Mouse (Mus musculus) heart, embryonic 10.5 days (tissue): ENCODE results near the gene Wbp2. TPM values are rescaled to one million over a fixed set of nuclear protein-coding genes. Genes with fewer than 3 reads are reported as not detected.

Source experiments
- DNase-seq: peaks from one replicate; pipeline ENCODE4 v3.0.0-alpha.2; 2017; ENCODE audit warnings: low spot score
- H3K27ac ChIP-seq: fragments of 300-500 bp; sonication (generic); 2 replicates; pipeline ENCODE4 v1.5.1; 2016; ENCODE audit warnings: mild to moderate bottlenecking
- H3K27me3 ChIP-seq: fragments of 300-500 bp; sonication (generic); 2 replicates; pipeline ENCODE4 v1.6.1; 2016; ENCODE audit warnings: mild to moderate bottlenecking; ENCODE audit not compliant: poor library complexity, insufficient read depth, severe bottlenecking
- H3K36me3 ChIP-seq: fragments of 300-500 bp; sonication (generic); 2 replicates; pipeline ENCODE4 v1.6.1; 2016; ENCODE audit warnings: mild to moderate bottlenecking, moderate library complexity
- H3K4me1 ChIP-seq: fragments of 300-500 bp; sonication (generic); 2 replicates; pipeline ENCODE4 v1.6.1; 2016; ENCODE audit warnings: mild to moderate bottlenecking
- H3K4me3 ChIP-seq: fragments of 300-500 bp; sonication (generic); 2 replicates; pipeline ENCODE4 v1.5.1; 2016; ENCODE audit warnings: mild to moderate bottlenecking, moderate library complexity
- H3K9me3 ChIP-seq: fragments of 300-500 bp; sonication (generic); 2 replicates; pipeline ENCODE4 v1.6.1; 2016; ENCODE audit warnings: mild to moderate bottlenecking, moderate library complexity
- WGBS: fragments of 180-500 bp; shearing (Covaris S2); methylation state at CpG from one replicate; pipeline ENCODE4 v1.1.7; 2016; 5-methylcytosine and 5-hydroxymethylcytosine counted together
- polyA plus RNA-seq: library from polyadenylated mRNA; unstranded; fragments of >200 nt; fragmentation: Nextera tagmentation; extraction: Ambion mirVana; gene quantifications from 2 replicates; pipeline ENCODE4 v1.2.1, GENCODE M21; 2016

Wbp2 gene
- polyA plus RNA-seq, 1 experiment from 2014 or later: 122 TPM

DNA sequence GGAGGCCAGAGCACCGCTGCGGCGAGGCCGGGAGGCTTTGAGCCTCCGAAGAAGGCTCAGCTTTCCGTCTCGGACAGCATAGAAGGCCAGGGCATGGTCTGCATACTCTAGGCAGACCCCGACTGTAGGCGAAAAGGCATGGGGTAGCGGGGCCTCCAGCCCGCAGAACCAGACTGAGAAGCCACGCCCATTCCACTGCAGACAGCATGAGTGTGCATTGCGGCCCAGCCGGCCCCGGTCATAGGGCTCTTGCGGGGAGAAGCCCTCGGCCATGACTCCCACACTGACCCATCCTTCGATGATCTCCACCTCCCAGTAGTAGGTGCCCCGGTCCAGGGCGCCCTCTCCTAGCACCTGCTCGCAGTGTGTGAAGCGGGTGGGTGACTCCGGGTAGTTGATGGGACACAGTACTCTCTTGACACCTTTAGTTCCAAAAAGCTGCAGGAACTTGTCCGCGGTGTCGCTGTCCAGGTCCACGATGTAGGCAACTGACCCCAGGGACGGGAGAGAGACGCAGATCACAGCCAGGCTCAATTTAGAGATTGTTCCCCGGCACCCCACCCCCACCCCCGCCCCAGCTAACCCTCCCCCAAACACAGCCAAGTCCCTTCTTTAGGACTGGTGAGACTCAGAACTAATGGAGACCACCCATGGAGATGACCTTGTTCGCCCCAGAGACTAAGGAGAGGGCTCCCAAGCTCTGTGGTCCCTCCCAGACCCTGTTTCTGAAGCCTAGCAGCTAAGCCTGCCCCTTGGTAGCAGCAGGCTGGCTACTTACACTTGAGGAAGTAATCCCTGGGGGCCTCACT is 19.6 kb upstream of the Wbp2 start:
- Histone ChIP-seq H3K9me3 (no peaks in the 10 kb centered on the region), H3K27me3 (peaks cover 56% of the 10 kb centered on the region), H3K4me1 (peaks cover 92% of the 10 kb centered on the region), H3K36me3 (peaks cover 13% of the 10 kb centered on the region; the same call in 1 of the 2 replicates), H3K27ac (peak overlapping the region; percentile 88), H3K4me3 (peak overlapping the region; percentile 73)
- 25% methylated on average over 32 of the region's 32 CpGs for WGBS
- DNase-seq: no peak

DNA sequence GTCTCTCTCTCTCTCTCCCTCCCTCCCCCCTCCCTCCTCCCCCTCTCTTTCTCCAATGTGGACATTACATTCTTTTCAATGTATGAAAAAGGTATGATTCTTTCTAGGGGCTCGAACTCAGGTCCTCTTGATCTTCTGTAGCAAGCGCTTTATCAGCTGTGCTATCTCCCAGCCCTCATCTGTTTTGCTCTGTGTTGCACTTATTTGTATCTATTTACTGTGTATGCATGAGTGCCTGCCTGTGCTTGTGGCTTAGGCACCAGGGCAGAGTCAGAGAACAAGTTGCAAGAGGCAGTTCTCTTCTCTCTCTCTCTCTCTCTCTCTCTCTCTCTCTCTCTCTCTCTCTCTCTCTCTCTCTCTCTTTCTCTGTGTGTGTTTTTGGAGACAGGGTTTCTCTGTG is 18.3 kb upstream of the Wbp2 start:
- Histone ChIP-seq H3K4me3 (no peak overlapping the region), H3K27me3 (peaks cover 43% of the 10 kb centered on the region), H3K36me3 (peaks cover 13% of the 10 kb centered on the region; the same call in 1 of the 2 replicates), H3K4me1 (peaks cover 97% of the 10 kb centered on the region), H3K9me3 (no peaks in the 10 kb centered on the region), H3K27ac (peak overlapping the region; percentile 88)
- no peak for DNase-seq
- 77% methylated on average over 2 of the region's 2 CpGs for WGBS

DNA sequence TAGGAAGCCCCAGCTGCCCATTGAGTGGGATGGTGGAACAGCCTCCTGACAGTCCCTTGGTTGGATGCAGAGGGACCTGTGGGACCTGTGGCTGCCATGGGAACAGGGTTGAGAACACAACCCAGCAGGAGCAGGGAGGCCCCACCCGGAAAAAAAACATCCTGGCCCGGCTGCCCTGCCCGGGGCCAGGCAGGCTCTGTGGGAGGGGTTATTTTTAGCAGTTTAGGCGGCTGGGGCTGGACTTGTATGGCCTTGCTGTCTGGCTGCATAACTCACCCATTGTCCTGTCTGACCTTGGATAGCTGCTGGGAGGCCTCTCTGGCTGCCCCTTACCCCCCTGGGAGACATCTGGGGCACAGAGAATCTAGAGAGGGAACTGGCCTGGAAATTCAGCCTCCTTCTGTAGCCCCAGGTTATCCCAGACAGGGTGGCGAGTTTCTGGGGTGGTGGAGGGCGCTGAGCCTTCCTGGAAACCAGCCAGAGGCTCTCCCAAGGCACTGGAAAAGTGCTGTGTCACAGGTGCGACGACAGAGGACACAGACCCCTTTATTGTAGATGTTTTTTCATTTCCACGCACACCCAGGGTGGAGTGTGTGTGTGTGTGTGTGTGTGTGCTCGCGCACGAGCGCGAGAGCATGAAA is 17.3 kb upstream of the Wbp2 start:
- H3K36me3 ChIP-seq: peaks cover 10% of the 10 kb centered on the region; the same call in 1 of the 2 replicates
- DNase-seq: peak; percentile 96
- WGBS: 35% methylated on average over 14 of the region's 14 CpGs
- H3K27ac ChIP-seq: peak overlapping the region; percentile 88
- no peaks in the 10 kb centered on the region for H3K9me3 ChIP-seq
- H3K27me3 ChIP-seq: peaks cover 34% of the 10 kb centered on the region
- peaks cover 97% of the 10 kb centered on the region for H3K4me1 ChIP-seq
- H3K4me3 ChIP-seq: peak overlapping the region; percentile 25

DNA sequence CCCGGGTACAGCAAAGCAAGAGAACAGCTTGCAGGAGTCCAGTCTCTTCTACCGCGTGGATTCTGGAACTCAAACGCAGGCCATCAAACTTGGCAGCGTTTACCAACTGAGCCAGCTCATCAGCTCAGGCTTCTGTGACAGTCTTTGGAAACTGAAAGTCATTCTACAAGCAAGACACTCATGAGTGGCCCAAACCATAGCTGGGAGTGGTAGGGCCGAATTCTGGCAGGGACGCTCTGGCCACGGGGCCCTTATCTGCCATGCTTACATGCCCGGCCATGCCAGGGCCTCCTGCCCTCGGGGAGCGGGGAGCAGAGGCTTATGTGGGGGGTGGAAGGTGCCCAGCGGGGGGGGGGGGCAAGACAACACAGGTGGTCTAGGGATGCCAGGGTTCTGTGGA is 16.8 kb upstream of the Wbp2 start:
- Histone ChIP-seq H3K9me3 (no peaks in the 10 kb centered on the region), H3K36me3 (peaks cover 10% of the 10 kb centered on the region; the same call in 1 of the 2 replicates), H3K4me1 (peaks cover 97% of the 10 kb centered on the region), H3K27ac (peak overlapping the region; percentile 88), H3K4me3 (peak overlapping the region; percentile 25), H3K27me3 (peaks cover 28% of the 10 kb centered on the region)
- 66% methylated on average over 12 of the region's 12 CpGs for WGBS
- peak; percentile 68 for DNase-seq

DNA sequence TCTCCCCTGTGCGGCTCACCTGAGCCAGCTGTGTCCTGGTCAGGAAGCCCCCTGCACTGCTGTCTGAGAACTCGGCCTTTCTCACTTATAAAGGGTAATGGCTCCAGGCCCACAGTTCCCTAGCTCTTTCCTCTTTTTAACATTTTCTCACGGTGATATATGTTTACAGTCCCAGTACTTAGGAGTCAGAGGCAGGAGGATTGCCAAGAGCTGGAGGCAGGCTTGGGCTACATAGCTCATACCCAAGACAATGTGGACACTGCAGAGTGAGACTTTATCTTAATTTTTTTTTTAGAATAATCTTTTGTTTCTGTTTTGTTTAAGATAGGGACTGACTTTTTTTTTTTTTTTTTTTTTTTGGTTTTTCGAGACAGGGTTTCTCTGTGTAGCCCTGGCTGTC is 15.7 kb upstream of the Wbp2 start:
- DNase-seq: no peak
- peaks cover 17% of the 10 kb centered on the region for H3K27me3 ChIP-seq
- peak overlapping the region; percentile 89 for H3K27ac ChIP-seq
- H3K4me1 ChIP-seq: peaks cover 88% of the 10 kb centered on the region
- peaks cover 10% of the 10 kb centered on the region; the same call in 1 of the 2 replicates for H3K36me3 ChIP-seq
- WGBS: 53% methylated on average over 4 of the region's 4 CpGs
- H3K9me3 ChIP-seq: no peaks in the 10 kb centered on the region
- no peak overlapping the region for H3K4me3 ChIP-seq

DNA sequence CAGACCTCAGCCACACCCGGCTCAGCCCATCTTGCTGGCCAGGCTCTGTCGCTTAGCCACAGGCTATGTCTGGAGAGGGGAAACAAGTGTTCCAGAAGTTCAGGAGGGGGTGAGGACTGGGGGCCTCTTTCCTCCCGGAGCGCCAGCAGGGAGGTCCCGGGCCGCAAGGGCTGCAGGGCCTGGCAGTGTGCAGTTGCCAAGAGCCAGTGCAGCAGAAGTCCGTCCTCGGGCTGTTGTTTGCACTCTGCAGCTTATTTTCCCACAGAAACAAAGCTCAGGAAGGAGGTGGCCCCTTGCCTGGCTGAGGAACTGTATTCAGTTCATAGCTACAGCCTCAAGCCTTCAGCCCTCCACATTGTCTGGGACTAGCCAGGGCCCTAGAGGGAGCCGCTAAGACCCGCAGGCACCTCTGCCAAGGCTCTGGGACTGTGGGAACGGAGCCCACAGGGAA is 15.2 kb upstream of the Wbp2 start:
- H3K4me3 ChIP-seq: 0 out of 2 replicates have a peak overlapping the region, but pooled peaks have one; percentile 0
- no peak for DNase-seq
- peaks cover 83% of the 10 kb centered on the region for H3K4me1 ChIP-seq

DNA sequence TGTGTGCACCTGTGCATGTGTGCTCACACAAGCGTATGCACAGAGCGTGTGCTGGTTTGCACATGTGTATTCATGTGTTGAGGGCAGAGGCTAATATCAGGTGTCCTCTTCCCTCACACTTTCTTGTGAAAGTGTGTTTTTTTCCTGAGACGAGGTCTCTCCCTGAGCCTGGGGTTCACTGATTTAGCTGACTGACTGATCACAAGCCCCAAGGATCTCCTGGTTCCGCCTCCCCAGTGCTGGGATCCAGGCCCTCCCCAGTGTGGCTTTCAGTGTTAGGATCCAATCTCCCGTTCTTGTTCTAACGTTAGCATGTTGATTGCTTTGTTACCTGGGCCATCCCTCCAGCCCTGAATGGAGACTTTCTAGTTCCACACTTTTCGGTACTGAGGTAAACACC is 14.0 kb upstream of the Wbp2 start:
- Histone ChIP-seq H3K4me3 (no peak overlapping the region), H3K27me3 (peaks cover under 1% of the 10 kb centered on the region; the same call in 1 of the 2 replicates), H3K4me1 (peaks cover 71% of the 10 kb centered on the region), H3K36me3 (peaks cover 7% of the 10 kb centered on the region; the same call in 1 of the 2 replicates), H3K27ac (peak overlapping the region; percentile 89), H3K9me3 (no peaks in the 10 kb centered on the region)
- DNase-seq: no peak
- WGBS: 80% methylated on average over 7 of the region's 7 CpGs

More for the DNA sequence above, 15.2 kb upstream of the Wbp2 start:
- WGBS: 38% methylated on average over 11 of the region's 11 CpGs
- Histone ChIP-seq H3K27me3 (peaks cover 12% of the 10 kb centered on the region), H3K27ac (peak overlapping the region; percentile 89), H3K36me3 (peaks cover 10% of the 10 kb centered on the region; the same call in 1 of the 2 replicates), H3K9me3 (no peaks in the 10 kb centered on the region)

DNA sequence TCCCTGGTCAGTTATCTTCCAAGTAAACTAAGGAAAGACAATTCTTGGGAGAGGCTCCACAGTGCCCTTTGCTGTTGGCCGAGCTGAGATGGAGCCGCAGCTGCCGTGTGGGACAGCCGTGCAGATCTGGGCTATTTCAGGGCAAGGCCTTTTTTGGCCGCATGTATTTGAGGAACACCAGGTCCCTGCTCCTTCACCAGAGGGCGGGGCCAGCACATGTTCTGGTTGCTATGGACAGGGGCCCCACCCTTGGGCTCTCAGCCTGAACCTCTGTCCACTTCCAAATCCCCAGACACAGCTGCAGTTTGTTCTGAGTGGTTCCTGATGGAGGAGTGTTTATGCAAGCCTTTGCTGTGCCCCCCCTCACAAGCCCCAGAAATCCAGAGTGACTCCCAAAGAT is 13.6 kb upstream of the Wbp2 start:
- H3K4me1 ChIP-seq: peaks cover 67% of the 10 kb centered on the region
- H3K27ac ChIP-seq: peak overlapping the region; percentile 89
- H3K36me3 ChIP-seq: peaks cover 4% of the 10 kb centered on the region; the same call in 1 of the 2 replicates
- peak; percentile 85 for DNase-seq
- H3K9me3 ChIP-seq: no peaks in the 10 kb centered on the region
- no peaks in the 10 kb centered on the region for H3K27me3 ChIP-seq
- 29% methylated on average over 6 of the region's 6 CpGs for WGBS
- H3K4me3 ChIP-seq: no peak overlapping the region

DNA sequence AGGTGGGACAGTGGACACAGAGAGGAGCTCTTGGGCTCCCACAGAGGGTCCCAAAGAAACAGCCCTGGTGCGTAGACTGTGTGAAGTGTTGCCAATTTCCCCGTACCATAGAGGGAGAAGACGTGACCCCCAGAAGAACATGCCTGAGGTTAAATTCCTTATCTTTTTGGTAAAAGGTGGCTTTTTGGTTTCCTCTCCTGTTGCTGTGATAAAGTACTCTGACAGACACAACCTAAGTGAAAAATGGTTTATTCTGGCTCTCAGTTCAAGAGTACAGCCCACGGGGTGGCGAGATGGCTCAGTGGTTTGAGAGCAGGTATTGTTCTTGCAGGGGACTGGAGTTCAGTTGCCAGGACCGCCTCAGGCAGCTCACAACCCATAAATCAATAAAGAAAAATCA is 12.7 kb upstream of the Wbp2 start:
- peaks cover 58% of the 10 kb centered on the region for H3K4me1 ChIP-seq
- 85% methylated on average over 6 of the region's 6 CpGs for WGBS
- 0 out of 2 replicates have a peak, but pooled peaks cover 3% of the 10 kb centered on the region for H3K36me3 ChIP-seq

DNA sequence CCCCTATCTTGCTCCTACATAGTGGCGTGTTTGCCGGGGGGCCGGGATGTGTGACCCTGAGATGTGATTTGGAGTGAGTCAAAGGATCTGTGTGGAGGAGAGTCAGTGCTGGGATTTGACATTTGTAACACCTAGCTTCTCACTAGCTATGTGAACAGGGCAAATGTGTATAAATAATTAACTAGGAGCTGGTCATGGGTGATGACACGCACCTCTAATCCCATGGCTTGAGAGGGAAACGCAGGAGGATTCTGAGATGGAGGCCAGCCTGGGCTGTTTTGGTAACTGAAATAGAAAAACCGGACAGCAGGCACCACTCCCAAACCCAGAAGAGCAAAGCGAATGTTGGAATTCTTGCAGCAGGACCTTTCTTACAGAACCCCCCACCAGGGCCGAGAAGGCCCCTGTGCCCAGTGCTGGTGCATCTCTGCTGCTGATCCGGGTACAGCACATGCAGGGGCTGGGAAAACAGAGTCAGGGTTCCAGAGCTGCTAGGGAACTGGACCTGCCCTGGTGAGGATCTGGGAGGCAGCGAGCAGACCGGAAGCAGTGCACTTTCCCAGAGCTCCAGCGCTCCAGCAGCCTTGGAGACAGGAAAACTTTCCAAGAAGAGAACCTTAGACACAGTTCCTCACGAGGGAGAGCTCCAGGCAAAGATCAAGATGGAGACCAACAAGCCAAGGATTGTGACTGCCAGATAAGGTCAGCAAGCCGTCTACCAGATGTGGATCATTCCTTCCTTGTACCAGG is 12.1 kb upstream of the Wbp2 start:
- Histone ChIP-seq H3K4me1 (peaks cover 55% of the 10 kb centered on the region), H3K36me3 (0 out of 2 replicates have a peak, but pooled peaks cover 3% of the 10 kb centered on the region), H3K27ac (peak overlapping the region; percentile 89), H3K9me3 (no peaks in the 10 kb centered on the region), H3K27me3 (no peaks in the 10 kb centered on the region), H3K4me3 (no peak overlapping the region)
- WGBS: 64% methylated on average over 14 of the region's 14 CpGs
- no peak for DNase-seq

More for the DNA sequence above, 12.7 kb upstream of the Wbp2 start:
- Histone ChIP-seq H3K9me3 (no peaks in the 10 kb centered on the region), H3K27me3 (no peaks in the 10 kb centered on the region), H3K4me3 (no peak overlapping the region), H3K27ac (peak overlapping the region; percentile 89)
- no peak for DNase-seq

DNA sequence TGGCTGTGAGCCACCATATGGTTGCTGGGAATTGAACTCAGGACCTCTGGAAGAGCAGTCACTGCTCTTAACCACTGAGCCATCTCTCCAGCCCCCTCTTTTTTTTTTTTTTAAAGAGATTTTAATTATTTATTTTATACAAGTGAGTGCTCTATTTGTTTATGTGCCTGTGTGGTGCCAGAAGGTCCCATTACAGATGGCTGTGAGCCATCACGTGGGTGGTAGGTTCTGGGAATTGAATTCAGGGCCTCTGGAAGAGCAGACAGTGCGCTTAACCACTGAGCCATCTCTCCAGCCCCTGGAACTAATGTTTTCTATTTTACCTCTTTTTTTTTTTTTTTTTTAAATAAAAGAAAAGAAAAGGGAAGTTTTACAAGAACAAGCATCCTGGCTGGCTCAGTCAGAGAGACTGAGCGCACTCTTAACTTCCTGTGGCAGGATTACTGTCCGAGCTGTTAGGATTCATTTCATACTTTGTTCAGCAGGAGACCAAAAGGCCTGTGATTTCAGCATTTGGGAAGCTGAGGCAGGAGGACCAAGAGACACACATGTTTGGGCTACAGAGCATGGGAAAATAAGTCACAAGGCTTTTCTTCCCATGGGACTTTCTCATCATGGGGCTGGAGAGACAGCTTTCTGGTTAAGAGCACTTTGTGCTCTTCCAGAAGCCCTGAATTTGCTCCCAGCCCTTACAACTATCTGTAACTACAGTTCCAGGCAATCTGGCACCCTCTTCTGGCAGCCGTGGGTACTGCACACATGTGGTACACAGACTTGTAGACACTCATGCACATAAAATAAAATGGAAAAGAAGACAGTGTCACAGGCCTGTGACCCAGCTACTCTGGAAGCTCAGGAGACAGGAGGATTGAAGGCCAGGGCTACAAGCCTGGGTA is 9.7 kb upstream of the Wbp2 start:
- H3K27ac ChIP-seq: no peak overlapping the region
- no peak overlapping the region for H3K4me3 ChIP-seq
- 87% methylated on average over 5 of the region's 5 CpGs for WGBS
- no peaks in the 10 kb centered on the region for H3K27me3 ChIP-seq
- no peak for DNase-seq
- H3K4me1 ChIP-seq: peaks cover 41% of the 10 kb centered on the region
- H3K9me3 ChIP-seq: no peaks in the 10 kb centered on the region
- 0 out of 2 replicates have a peak, but pooled peaks cover 3% of the 10 kb centered on the region for H3K36me3 ChIP-seq

DNA sequence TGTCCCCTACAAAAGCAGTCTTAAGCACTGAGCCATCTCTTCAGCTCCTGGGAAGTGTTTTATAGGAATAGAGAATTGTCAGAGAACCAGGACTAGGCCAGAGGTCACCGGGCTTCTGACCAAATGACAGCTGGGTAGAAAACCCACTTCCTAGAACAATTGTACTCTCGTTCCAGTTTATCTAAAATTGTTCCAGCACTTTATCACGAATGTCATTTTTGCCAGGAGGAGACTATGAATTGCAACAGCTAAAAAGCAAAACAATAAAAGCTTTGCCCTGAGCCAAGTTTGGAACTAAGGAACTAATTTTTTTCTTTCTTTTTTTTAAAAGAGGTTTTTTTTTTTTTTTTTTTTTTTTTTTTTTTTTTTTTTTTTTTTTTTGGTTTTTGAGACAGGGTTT is 8.8 kb upstream of the Wbp2 start:
- 58% methylated on average over 3 of the region's 3 CpGs for WGBS

More for the DNA sequence above, 8.8 kb upstream of the Wbp2 start:
- peaks cover 32% of the 10 kb centered on the region for H3K4me1 ChIP-seq
- H3K9me3 ChIP-seq: no peaks in the 10 kb centered on the region
- 0 out of 2 replicates have a peak overlapping the region, but pooled peaks have one; percentile 26 for H3K27ac ChIP-seq
- DNase-seq: no peak
- H3K27me3 ChIP-seq: no peaks in the 10 kb centered on the region
- no peak overlapping the region for H3K4me3 ChIP-seq
- 0 out of 2 replicates have a peak, but pooled peaks cover 3% of the 10 kb centered on the region for H3K36me3 ChIP-seq
